Mouse (Mus musculus) G1E (cell line): ENCODE data around the gene Lmln.

Experiments used
- CTCF ChIP-seq: IDR thresholded peaks from 2 replicates; pipeline ENCODE4 v1.5.1; 2012; ENCODE audit warnings: low read depth, low read length, inconsistent platforms, mixed read lengths
- GATA1 ChIP-seq: IDR thresholded peaks from 2 replicates; pipeline ENCODE4 v1.6.1; 2012; ENCODE audit warnings: borderline replicate concordance, low read length, inconsistent platforms, mixed read lengths
- POLR2AphosphoS5 ChIP-seq: IDR thresholded peaks from 2 replicates; pipeline ENCODE4 v1.6.1; 2012; ENCODE audit warnings: low read depth, low read length, inconsistent platforms; ENCODE audit not compliant: insufficient replicate concordance

- no peak for TF ChIP-seq CTCF
- no peak for TF ChIP-seq POLR2AphosphoS5
- no peak for TF ChIP-seq GATA1
These were observed 83.9 kb downstream of the Lmln start for GRCm38 (mm10) chr16:33146185-33146584.
